Mouse (Mus musculus) megakaryocyte, embryonic 14.5 days (primary cell): ENCODE measurements around the gene Slc52a3.

ENCODE experiments used
- FLI1 ChIP-seq: IDR thresholded peaks from 2 replicates; pipeline ENCODE4 v1.6.1; 2012; ENCODE audit warnings: low read length, inconsistent platforms, mixed read lengths
- GATA1 ChIP-seq: IDR thresholded peaks from 3 replicates; pipeline ENCODE4 v1.6.1; 2012; ENCODE audit warnings: mixed read lengths, low read length, inconsistent platforms, borderline replicate concordance

DNA sequence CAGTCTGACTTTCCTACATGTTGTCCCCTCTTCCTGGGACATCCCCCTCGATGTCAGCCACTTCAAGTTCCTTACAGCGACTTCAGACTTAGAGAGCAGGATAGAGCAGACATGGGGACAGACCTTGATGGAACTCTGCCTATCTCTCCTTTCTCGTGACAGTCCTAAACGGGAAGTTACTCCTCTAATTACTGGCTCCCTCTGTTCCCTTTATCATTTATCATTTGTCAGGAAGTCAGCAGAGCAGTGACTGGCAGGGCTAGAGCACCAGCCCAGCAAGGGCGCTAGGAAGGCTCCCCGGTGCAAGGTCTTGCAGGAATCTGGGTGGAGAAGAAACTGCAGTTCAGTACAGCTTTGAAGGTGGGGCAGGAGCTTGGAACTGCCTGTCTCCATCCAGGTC is 6.2 kb downstream of the Slc52a3 start:
- TF ChIP-seq FLI1 = no peak
- no peak for TF ChIP-seq GATA1
